Mouse (Mus musculus): ENCODE measurements around the gene Cd82.

Gene Cd82

DNA sequence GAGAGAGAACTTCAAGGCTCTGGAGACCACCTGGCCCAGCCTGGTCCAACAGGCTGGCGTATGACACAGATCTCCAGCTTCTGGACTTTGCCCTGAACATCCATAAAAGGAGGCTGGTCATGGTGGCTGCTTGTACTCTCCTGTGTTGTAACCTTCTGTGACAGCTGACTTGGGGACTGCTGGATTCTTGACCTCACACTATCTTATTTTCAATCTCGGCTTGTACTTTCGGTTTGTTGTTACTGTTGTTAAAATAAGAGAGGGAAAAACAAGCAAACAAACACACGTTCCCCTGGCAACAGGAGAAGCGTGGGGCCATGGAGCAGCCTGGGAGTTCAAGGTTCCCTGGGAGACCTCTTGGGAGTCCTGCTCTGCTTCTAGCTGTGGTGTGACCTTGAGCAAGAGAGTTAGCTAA, 17.7 kb downstream of the Cd82 start:
- DNase-seq (ENCODE audit: low spot score in 2 of 2), result no peak

DNA sequence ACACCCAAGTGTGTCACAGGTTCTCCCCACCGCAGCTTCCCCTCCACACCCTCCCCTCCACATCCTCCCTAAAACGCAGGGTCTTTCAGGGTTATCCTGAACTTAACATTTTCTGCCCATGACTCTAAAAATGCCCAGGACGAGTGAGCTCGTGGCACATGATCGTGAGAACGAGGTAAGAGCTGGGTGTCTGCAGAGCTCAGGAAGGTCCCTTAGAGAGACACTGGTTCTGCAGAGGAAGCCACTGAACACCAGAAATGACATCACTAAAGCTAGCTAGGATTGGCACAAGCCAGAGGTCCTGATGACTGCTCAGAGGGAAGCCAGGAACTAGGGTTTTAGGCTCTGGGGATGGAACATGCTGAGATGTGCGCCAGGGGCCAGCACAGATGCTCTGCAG, 18.7 kb downstream of the Cd82 start:
- DNase-seq (ENCODE audit: low spot score in 2 of 2), result no peak

GRCm38 (mm10) chr2:93443106-93443505, 19.8 kb downstream of the Cd82 start:
- no peak for DNase-seq (ENCODE audit: low spot score in 2 of 2)

- no peak for DNase-seq (ENCODE audit: low spot score in 2 of 2)
Measured at GRCm38 (mm10) chr2:93439812-93440559, 23.0 kb downstream of the Cd82 start.

- no peak for DNase-seq (ENCODE audit: low spot score in 2 of 2)
Measured at GRCm38 (mm10) chr2:93439352-93439771, 23.6 kb downstream of the Cd82 start.

DNA sequence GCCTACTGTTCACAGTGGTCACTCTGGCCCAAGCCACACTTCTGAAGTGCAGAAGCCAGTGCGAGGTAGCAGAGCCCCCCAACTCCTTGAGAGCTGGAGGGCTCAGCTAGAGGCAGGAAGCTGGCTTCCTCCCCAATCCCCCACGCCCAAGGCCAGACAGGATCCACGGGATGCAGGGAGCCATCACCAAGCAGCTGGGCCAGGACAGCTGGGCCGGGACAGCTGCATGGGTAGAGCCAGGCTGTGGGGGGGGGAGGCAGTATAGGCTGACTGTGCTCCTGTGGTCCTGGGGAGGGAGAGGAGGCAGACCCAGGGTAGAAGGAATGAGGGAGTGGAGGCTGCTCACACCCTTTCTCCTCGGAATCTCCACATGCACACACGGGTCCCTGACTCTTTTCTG, 24.6 kb downstream of the Cd82 start:
- no peak for DNase-seq (ENCODE audit: low spot score in 2 of 2)

- DNase-seq (ENCODE audit: low spot score in 2 of 2), result no peak
Measured at GRCm38 (mm10) chr2:93435577-93435976, 27.4 kb downstream of the Cd82 start.

- DNase-seq (ENCODE audit: low spot score in 2 of 2), result no peak
Measured at GRCm38 (mm10) chr2:93434896-93435295, 28.0 kb downstream of the Cd82 start.

- DNase-seq (ENCODE audit: low spot score in 2 of 2), result no peak
Measured at GRCm38 (mm10) chr2:93433543-93433942, 29.4 kb downstream of the Cd82 start.

GRCm38 (mm10) chr2:93432600-93433389, 30.1 kb downstream of the Cd82 start:
- DNase-seq (ENCODE audit: low spot score in 2 of 2), result no peak

GRCm38 (mm10) chr2:93431575-93432325, 31.2 kb downstream of the Cd82 start:
- no peak for DNase-seq (ENCODE audit: low spot score in 2 of 2)

- DNase-seq (ENCODE audit: low spot score in 2 of 2), result no peak
Measured at GRCm38 (mm10) chr2:93430993-93431392, 31.9 kb downstream of the Cd82 start.

GRCm38 (mm10) chr2:93428004-93428531, 34.9 kb downstream of the Cd82 start:
- DNase-seq (ENCODE audit: low spot score in 2 of 2), result no peak

DNA sequence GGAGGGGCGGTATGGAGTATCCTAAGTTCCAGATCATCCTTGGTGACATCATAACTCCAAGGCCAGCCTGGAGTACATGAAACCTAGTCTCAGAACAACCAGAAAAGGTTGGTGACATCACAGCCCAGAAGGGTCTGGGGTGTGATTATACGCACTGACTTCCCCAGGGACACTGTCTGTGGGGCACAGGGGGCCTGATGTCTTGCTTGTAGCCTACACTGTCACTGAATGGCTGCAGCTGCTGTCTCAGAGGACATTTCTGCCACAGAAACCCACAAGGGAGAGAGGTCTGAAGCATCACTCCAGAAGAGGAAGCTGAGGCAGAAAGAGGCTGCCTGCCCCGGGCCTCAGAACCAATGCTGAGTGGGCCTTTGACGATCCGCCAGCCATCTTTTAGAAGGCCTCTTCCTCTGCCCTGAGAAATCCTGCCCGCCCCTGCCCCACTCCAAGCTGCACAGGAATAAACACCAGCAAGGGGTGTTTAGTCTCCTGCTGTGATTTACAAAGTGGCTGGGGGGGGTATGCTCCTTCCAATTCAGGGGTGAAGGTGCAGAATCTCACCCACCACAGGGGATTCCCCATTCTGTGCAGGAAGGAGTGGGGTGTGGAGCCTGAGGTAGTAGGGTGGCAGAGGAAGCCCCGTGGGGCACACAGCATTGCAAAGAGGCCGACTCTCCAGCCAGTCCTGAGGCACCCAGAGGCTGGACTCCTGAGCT, 35.8 kb downstream of the Cd82 start:
- DNase-seq (ENCODE audit: low spot score in 2 of 2), result no peak

DNA sequence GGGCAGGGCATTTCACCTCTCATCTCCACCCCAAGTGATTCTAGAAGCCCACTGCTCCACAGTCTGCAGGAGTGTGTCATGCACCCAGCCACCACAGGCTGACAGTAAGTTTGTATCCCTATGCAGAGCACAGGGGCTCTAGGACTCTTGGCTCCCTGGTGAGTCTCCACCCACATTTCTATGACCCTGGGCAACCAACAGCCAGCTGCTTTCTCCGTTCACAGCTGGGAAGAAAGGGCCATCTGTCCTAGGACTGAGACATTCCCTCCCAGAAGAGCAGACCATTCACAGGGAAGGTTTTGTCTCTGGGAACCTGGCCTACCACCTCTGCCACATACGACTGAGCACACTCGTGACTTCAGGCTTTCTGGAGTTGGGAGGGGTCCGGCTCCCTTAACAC, 37.1 kb downstream of the Cd82 start:
- DNase-seq (ENCODE audit: low spot score in 2 of 2), result no peak

GRCm38 (mm10) chr2:93424307-93424984, 38.5 kb downstream of the Cd82 start:
- DNase-seq (ENCODE audit: low spot score in 2 of 2), result no peak

GRCm38 (mm10) chr2:93421320-93421719, 41.6 kb downstream of the Cd82 start:
- DNase-seq (ENCODE audit: low spot score in 2 of 2), result peak; percentile 27 to 33

- DNase-seq (ENCODE audit: low spot score in 2 of 2), result no peak
Measured at GRCm38 (mm10) chr2:93419971-93420370, 43.0 kb downstream of the Cd82 start.

GRCm38 (mm10) chr2:93418396-93418795, 44.5 kb downstream of the Cd82 start:
- DNase-seq (ENCODE audit: low spot score in 2 of 2), result peak; percentile 52 to 54

DNA sequence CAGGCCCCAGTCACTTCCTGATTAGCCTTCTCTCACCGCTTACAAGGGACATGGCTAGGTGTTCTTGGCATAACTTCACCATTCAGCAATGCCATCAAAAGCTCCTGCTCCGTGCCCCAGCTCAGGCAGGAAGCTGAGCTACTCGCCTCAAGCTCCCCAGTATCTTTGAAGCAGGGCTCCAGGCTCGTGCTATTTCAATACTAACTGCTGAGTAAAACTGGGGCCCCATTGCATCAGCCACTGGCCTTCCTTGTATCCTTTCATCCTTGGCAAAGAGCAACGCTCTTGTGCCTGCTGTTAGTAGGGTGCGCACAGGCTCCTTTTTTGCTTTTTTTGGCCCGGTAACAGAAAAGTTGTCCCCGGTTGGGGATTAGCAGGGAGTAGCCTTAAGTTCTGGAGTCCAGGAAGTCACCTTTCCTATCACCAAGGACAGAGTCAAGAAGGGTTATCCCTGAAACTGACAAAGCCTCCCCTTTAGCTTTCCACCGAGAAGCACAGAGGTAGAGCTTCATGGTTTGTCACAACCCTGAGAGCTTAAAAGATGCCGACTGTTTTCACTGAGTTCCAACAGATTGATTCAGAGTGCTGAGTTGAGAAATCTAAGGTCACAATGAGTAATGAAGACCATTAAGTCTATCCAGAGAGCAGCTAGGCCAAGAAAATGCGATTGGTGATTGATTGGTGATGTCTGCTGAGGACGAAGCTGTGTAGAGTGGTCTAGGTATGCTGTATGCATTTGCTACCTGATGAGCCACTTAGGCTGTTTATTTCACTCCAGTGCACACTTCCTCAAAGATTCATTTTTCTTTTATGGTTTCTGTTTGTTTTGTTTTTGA, 45.8 kb downstream of the Cd82 start:
- no peak for DNase-seq (ENCODE audit: low spot score in 2 of 2)
